Mouse (Mus musculus) MEL (cell line): ENCODE measurements at regions not wholly inside any gene's neighbourhood (a gene's known extent, or its start where the extent isn't known, plus 50 kb on each side); places are given as distances from the start of the nearest gene placed in this dataset.

Experiments used
- DNase-seq: peaks from one replicate; pipeline ENCODE4 v3.0.0; 2011; ENCODE audit warnings: low read depth, low spot score
- H3K27ac ChIP-seq: 2 replicates; pipeline ENCODE4 v1.5.1; 2012; ENCODE audit warnings: low read depth, mild to moderate bottlenecking, control low read depth, low read length, moderate library complexity; ENCODE audit not compliant: control insufficient read depth
- H3K27me3 ChIP-seq, 2 experiments: fragments of 150-350 bp in 1 of 2; sonication (generic) in 1 of 2; 2 replicates each; pipeline ENCODE4 v1.6.1; 2012; ENCODE audit warnings: low read length in 2 of 2, mild to moderate bottlenecking in 2 of 2, improper control_type of control experiment in 1 of 2, moderate library complexity in 1 of 2; ENCODE audit not compliant: insufficient read depth in 2 of 2, control insufficient read depth in 1 of 2
- H3K36me3 ChIP-seq, 2 experiments: 2 replicates each; pipeline ENCODE4 v1.6.1; 2012 to 2014; ENCODE audit warnings: low read length in 2 of 2, improper control_type of control experiment in 1 of 2, inconsistent platforms in 1 of 2, mild to moderate bottlenecking in 1 of 2; ENCODE audit not compliant: insufficient read depth in 2 of 2, control insufficient read depth in 1 of 2
- H3K4me1 ChIP-seq, 2 experiments: fragments of 150-350 bp in 1 of 2; sonication (generic) in 1 of 2; 2 replicates each; pipeline ENCODE4 v1.6.1; 2012; ENCODE audit warnings: low read length in 2 of 2, improper control_type of control experiment in 1 of 2, mild to moderate bottlenecking in 1 of 2; ENCODE audit not compliant: insufficient read depth in 2 of 2, control insufficient read depth in 1 of 2
- H3K4me3 ChIP-seq, 2 experiments: fragments of 150-350 bp in 1 of 2; sonication (generic) in 1 of 2; 2 replicates each; pipeline ENCODE4 v1.5.1; 2012; ENCODE audit warnings: low read depth in 2 of 2, low read length in 2 of 2, mild to moderate bottlenecking in 2 of 2, moderate library complexity in 2 of 2, control low read depth in 1 of 2, improper control_type of control experiment in 1 of 2; ENCODE audit not compliant: control insufficient read depth in 1 of 2, insufficient read depth in 1 of 2
- H3K79me2 ChIP-seq: 2 replicates; pipeline ENCODE4 v1.6.1; 2012; ENCODE audit warnings: mild to moderate bottlenecking, low read length, moderate library complexity; ENCODE audit not compliant: control insufficient read depth, poor library complexity, insufficient read depth
- H3K9ac ChIP-seq: 2 replicates; pipeline ENCODE4 v1.6.1; 2012; ENCODE audit warnings: low read depth, mild to moderate bottlenecking, control low read depth, low read length, moderate library complexity; ENCODE audit not compliant: control insufficient read depth, poor library complexity, severe bottlenecking
- H3K9me3 ChIP-seq: fragments of 150-350 bp; sonication (generic); replicated peaks from 2 replicates; pipeline ENCODE4 v1.6.1; 2012; ENCODE audit warnings: mild to moderate bottlenecking, low read length, improper control_type of control experiment, moderate library complexity; ENCODE audit not compliant: insufficient read depth
- BHLHE40 ChIP-seq: IDR thresholded peaks from 2 replicates; pipeline ENCODE4 v1.6.1; 2012; ENCODE audit warnings: low read depth, mild to moderate bottlenecking, inconsistent platforms, low read length, improper control_type of control experiment, borderline replicate concordance
- E2F4 ChIP-seq: IDR thresholded peaks from 2 replicates; pipeline ENCODE4 v1.6.1; 2011; ENCODE audit warnings: low read depth, low read length, improper control_type of control experiment, borderline replicate concordance
- EP300 ChIP-seq, 2 experiments: IDR thresholded peaks; 2 replicates each; pipeline ENCODE4 v1.6.1; 2011; ENCODE audit warnings: improper control_type of control experiment in 2 of 2, low read length in 2 of 2, low read depth in 1 of 2, mild to moderate bottlenecking in 1 of 2
- ETS1 ChIP-seq: IDR thresholded peaks from 2 replicates; pipeline ENCODE4 v1.6.1; 2012; ENCODE audit warnings: low read depth, mild to moderate bottlenecking, inconsistent platforms, low read length, improper control_type of control experiment, moderate library complexity
- GABPA ChIP-seq: IDR thresholded peaks from 2 replicates; pipeline ENCODE4 v1.6.1; 2012; ENCODE audit warnings: low read depth, mild to moderate bottlenecking, inconsistent platforms, low read length, improper control_type of control experiment, moderate library complexity
- GATA1 ChIP-seq: IDR thresholded peaks from 2 replicates; pipeline ENCODE4 v1.6.1; 2011; ENCODE audit warnings: low read depth, low read length, improper control_type of control experiment
- JUND ChIP-seq: IDR thresholded peaks from 2 replicates; pipeline ENCODE4 v1.6.1; 2011; ENCODE audit warnings: low read depth, mild to moderate bottlenecking, improper control_type of control experiment, low read length
- MAZ ChIP-seq: IDR thresholded peaks from 2 replicates; pipeline ENCODE4 v1.6.1; 2012; ENCODE audit warnings: low read depth, mild to moderate bottlenecking, inconsistent platforms, low read length, improper control_type of control experiment
- MXI1 ChIP-seq: IDR thresholded peaks from 2 replicates; pipeline ENCODE4 v1.6.1; 2011; ENCODE audit warnings: mild to moderate bottlenecking, low read depth, low read length, improper control_type of control experiment
- MYB ChIP-seq: IDR thresholded peaks from 2 replicates; pipeline ENCODE4 v1.6.1; 2011; ENCODE audit warnings: mild to moderate bottlenecking, low read depth, low read length, improper control_type of control experiment
- MYC ChIP-seq: IDR thresholded peaks from 2 replicates; pipeline ENCODE4 v1.6.1; 2011; ENCODE audit warnings: low read depth, mild to moderate bottlenecking, low read length, improper control_type of control experiment, moderate library complexity
- NELFE ChIP-seq: IDR thresholded peaks from 2 replicates; pipeline ENCODE4 v1.6.1; 2011; ENCODE audit warnings: low read depth, low read length, improper control_type of control experiment
- NRF1 ChIP-seq: IDR thresholded peaks from 2 replicates; pipeline ENCODE4 v1.6.1; 2014; ENCODE audit warnings: low read depth, mild to moderate bottlenecking, inconsistent platforms, low read length, improper control_type of control experiment, moderate library complexity; ENCODE audit not compliant: poor library complexity, insufficient read depth, severe bottlenecking
- POLR2A ChIP-seq, 2 experiments: IDR thresholded peaks; 2 replicates each; pipeline ENCODE4 v1.6.1; 2011 to 2012; ENCODE audit warnings: low read length in 2 of 2, mild to moderate bottlenecking in 2 of 2, control low read depth in 1 of 2, improper control_type of control experiment in 1 of 2, low read depth in 1 of 2, moderate library complexity in 1 of 2; ENCODE audit not compliant: control insufficient read depth in 1 of 2, insufficient read depth in 1 of 2, poor library complexity in 1 of 2
- SMC3 ChIP-seq: IDR thresholded peaks from 2 replicates; pipeline ENCODE4 v1.6.1; 2011; ENCODE audit warnings: low read depth, low read length, improper control_type of control experiment
- TAL1 ChIP-seq: IDR thresholded peaks from 2 replicates; pipeline ENCODE4 v1.6.1; 2012; ENCODE audit warnings: mild to moderate bottlenecking, inconsistent platforms, low read length, moderate library complexity, mixed read lengths
- TCF12 ChIP-seq: IDR thresholded peaks from 2 replicates; pipeline ENCODE4 v1.6.1; 2014; ENCODE audit warnings: low read depth, mild to moderate bottlenecking, inconsistent platforms, low read length, improper control_type of control experiment, moderate library complexity
- USF1 ChIP-seq: IDR thresholded peaks from 2 replicates; pipeline ENCODE4 v1.6.1; 2014; ENCODE audit warnings: low read depth, mild to moderate bottlenecking, inconsistent platforms, low read length, improper control_type of control experiment, moderate library complexity
- USF2 ChIP-seq, 2 experiments: IDR thresholded peaks; 2 replicates each; pipeline ENCODE4 v1.6.1; 2011 to 2012; ENCODE audit warnings: improper control_type of control experiment in 2 of 2, low read length in 2 of 2, borderline replicate concordance in 1 of 2, inconsistent platforms in 1 of 2, low read depth in 1 of 2, mild to moderate bottlenecking in 1 of 2; ENCODE audit not compliant: insufficient read depth in 1 of 2
- ZMIZ1 ChIP-seq: IDR thresholded peaks from 2 replicates; pipeline ENCODE4 v1.6.1; 2012; ENCODE audit warnings: low read depth, mild to moderate bottlenecking, inconsistent platforms, low read length, improper control_type of control experiment, moderate library complexity

DNA sequence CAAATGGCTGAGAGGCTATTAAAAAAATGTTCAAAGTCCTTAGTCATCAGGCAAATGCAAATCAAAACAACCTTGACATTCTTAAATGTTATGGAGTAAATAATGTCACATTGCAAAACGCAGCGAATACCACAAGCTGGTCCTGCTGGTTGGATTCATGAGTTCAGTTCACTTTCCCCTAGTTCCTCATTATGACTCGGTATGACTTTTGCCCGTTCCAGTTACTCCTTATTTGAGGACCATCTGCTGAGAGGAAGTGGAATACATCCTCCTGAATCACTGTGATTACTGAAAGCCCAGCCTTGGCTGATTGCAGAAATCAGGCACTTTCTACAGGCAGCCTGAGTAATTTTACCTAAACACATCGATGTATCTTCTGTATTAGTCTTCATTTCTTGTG is 1276.9 kb downstream of the Efna5 start:
- H3K9me3 ChIP-seq: no peaks in the 10 kb centered on the region
- H3K4me1 ChIP-seq: no peaks in the 10 kb centered on the region
- H3K27me3 ChIP-seq: no peaks in the 10 kb centered on the region
- H3K36me3 ChIP-seq: no peaks in the 10 kb centered on the region
- H3K9ac ChIP-seq: no peak overlapping the region
- TF ChIP-seq USF1 (no peak), MAZ (no peak), NRF1 (no peak), MYC (no peak)
- H3K79me2 ChIP-seq: no peaks in the 10 kb centered on the region
- DNase-seq: peak; percentile 12
- H3K4me3 ChIP-seq: no peak overlapping the region
- H3K27ac ChIP-seq: no peak overlapping the region

DNA sequence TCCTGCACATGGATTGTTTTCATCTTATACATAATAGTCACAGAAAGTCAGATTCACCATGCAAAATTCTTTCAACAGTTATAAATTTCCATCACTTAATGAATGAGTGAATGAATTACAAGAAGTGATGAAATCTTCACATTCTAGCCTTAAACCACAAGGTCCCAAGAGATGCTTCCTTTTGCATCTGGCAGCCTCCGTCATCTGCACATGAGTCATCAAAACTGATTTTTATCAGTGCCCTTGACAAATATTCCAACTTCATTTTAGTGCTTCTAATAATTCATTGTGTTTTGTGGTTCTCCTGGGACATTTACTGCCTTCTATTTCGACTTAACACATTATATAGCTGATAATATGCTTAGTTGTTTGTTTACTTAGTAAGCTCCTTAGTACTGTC is 1291.9 kb downstream of the Efna5 start:
- peak; percentile 35 for DNase-seq
- no peak overlapping the region for H3K9ac ChIP-seq
- no peak overlapping the region for H3K27ac ChIP-seq
- no peaks in the 10 kb centered on the region for H3K9me3 ChIP-seq
- H3K79me2 ChIP-seq: no peaks in the 10 kb centered on the region
- H3K4me1 ChIP-seq: no peaks in the 10 kb centered on the region
- TF ChIP-seq MYB: no peak
- TF ChIP-seq TCF12: no peak
- TF ChIP-seq POLR2A (IDR thresholded peaks at IDR 0.05; ENCODE audit: control insufficient read depth in 1 of 2, insufficient read depth in 1 of 2, low read depth in 1 of 2, low read length in 2 of 2, poor library complexity in 1 of 2): no peak
- peak; percentile 34; the same call in 1 of the 2 replicates for TF ChIP-seq GATA1
- peak in 1 of 2 experiments; percentile 47; a peak in 1 of 4 replicates for TF ChIP-seq EP300 (IDR thresholded peaks at IDR 0.05; ENCODE audit: low read depth in 1 of 2, low read length in 2 of 2)
- peak; percentile 62; the same call in 1 of the 2 replicates for TF ChIP-seq ETS1
- TF ChIP-seq JUND: 0 out of 2 replicates have a peak, but pooled peaks have one; percentile 22
- no peak overlapping the region for H3K4me3 ChIP-seq
- no peaks in the 10 kb centered on the region for H3K27me3 ChIP-seq
- H3K36me3 ChIP-seq: peaks cover 0 to 7% of the 10 kb centered on the region in 2 experiments; a peak in 2 of 4 replicates

DNA sequence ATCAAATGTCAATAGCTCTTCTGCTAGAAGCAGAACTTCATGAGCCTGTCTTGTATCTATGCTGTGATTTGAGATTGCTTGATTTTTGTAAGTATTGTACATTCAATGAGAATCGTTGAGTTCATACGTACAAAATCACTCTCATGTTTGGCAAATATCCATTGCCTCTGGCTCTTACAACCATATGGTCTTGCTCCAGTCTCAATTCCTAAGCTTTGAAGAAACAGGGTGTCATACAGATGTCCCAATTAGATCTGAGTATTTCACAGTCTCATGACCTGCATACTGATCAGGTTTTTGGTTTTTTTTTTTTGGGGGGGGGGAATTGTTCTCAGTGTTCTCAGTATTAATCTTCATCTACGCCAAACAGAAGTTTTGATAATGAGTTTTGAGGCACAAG is 1302.2 kb downstream of the Efna5 start:
- Histone ChIP-seq H3K79me2 (no peaks in the 10 kb centered on the region), H3K4me1 (no peaks in the 10 kb centered on the region), H3K4me3 (no peak overlapping the region), H3K27ac (no peak overlapping the region), H3K9me3 (no peaks in the 10 kb centered on the region), H3K36me3 (no peaks in the 10 kb centered on the region), H3K27me3 (no peaks in the 10 kb centered on the region), H3K9ac (no peak overlapping the region)
- no peak for DNase-seq
- no peak for TF ChIP-seq BHLHE40
- TF ChIP-seq USF2 (IDR thresholded peaks at IDR 0.05; ENCODE audit: borderline replicate concordance in 1 of 2, insufficient read depth in 1 of 2, low read depth in 1 of 2, low read length in 2 of 2): no peak
- no peak for TF ChIP-seq USF1
- no peak for TF ChIP-seq SMC3
- no peak for TF ChIP-seq GABPA
- no peak for TF ChIP-seq NELFE
- TF ChIP-seq ETS1: no peak
- no peak for TF ChIP-seq TAL1
- no peak for TF ChIP-seq E2F4
- no peak for TF ChIP-seq ZMIZ1
- TF ChIP-seq GATA1: no peak
- TF ChIP-seq MXI1: no peak
